Mouse (Mus musculus) urinary bladder, postnatal 14 days (tissue): Measurements from ENCODE around the gene Ganc.

ENCODE experiments used
- DNase-seq: peaks from one replicate; pipeline ENCODE4 v3.0.0; 2021; ENCODE audit warnings: low spot score

Gene Ganc

DNA sequence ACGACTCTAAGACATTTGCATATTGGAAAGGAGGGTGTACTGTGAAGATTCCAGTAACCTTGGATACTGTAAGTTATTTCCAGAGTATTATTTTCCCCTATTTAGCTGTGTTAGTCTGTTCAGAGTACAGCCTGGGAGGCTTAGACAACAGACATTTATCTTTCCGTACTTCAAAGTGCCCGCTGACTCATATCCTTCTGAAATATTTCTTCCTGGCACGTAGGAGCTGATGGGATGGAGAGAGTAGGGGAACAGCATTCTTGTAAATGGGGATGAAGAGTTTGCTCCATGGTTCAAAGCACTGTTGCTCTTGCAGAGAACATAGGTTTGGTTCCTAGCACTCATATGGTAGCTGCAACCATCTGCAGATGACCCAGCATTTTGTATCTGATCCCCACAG lies 48.9 kb downstream of the Ganc start:
- no peak for DNase-seq

- DNase-seq = no peak
These were observed 51.3 kb downstream of the Ganc start for GRCm38 (mm10) chr2:120454987-120455386.

- DNase-seq = no peak
These were observed 52.0 kb downstream of the Ganc start, which contains the start of gene Capn3 for GRCm38 (mm10) chr2:120455719-120456118. Gene Capn3 (plus strand): TSS chr2:120456019.

DNA sequence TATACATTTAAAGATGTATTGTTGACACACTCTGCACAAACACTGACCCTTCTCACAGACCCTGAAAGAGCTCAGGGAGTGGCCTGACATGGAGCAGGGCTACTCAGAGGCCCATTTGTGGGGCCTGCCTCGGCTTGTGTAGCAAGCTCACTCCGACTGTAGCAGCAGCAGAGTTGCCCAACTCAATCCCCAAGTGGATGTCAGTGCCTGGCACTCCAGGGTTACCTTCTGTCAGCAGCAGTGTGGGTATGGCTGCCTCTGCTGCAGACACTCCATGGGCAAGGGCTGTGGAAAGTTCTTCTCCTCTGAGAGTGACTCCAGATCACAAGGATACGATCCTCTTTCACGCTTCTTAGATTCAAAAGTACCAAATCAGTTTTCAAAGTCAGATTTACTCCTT lies 56.5 kb downstream of the Ganc start:
- DNase-seq = no peak

DNA sequence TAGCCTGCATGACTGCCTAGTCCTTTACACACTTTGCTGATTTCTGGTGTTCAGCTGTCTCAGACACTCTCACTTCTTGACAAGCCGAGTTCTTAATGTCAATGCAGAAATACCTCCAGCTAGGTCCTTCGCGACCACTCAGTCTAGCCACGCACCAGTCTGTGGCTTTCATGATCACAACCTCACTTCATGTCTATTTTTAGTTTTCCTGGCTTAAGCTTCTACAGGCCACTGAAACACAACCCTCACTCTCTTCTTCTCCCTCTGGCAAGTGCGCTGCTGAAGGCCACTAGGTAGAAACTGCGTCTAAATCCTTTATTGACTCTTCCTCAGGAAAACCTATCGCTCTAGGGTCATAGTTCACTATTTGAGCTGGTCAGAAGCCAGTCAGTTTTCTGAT lies 59.6 kb downstream of the Ganc start:
- DNase-seq = no peak

DNA sequence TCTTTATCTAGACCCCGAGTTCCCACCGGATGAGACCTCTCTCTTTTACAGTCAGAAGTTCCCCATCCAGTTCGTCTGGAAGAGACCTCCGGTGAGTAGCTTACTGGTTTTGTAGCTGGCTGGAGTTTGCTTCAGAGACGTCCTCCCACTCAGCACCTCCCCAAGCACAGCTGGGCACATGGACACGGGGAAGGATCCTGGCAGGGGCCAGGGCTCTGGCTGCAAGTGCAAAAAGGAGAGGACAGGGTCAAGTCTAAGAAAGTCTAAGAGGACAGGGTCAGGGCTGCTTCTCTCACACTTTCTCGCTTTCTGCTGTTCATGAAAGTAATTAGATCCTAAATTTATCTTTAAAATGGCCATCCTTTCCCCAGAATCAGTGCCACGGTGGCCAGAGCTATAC lies 60.4 kb downstream of the Ganc start:
- DNase-seq = no peak

- DNase-seq = no peak
These were observed 61.2 kb downstream of the Ganc start for GRCm38 (mm10) chr2:120464732-120465396.

DNA sequence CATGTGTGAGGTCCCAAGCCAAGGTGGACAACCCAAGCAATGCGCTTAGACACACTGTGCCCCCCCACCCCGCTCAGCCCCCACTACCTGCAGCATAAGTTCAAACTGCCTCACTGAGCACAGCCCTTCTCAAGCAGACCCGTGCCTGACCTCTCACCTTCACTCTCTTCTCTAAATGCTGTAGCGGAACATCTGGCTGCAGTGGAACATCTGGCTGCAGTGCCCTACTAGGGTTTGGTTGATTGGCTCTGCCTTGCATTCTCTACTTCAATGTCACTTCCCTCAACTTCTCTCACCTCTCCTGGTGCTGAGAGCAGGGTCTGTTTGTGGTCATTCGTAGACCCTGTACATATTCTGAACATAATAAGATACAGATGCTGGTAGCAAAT lies 61.7 kb downstream of the Ganc start:
- DNase-seq = no peak

DNA sequence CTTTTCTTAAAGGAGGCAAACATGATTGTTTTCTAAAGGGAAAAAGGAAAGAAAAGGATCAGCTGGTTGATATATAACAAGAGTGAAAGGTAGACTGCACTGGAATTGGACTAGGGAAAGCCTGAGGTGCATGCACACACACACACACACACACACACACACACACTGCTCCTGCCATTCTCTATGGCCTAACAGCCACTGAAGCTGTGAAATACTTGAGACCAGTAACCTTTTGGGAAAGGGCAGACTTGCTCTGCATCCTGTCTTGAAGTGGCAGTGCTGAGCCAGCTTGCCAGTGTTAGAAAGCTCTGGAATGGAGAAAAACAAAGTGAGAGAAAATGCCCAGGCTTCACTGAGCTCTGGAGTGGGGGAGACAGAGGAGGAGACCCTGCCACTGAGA lies 64.3 kb downstream of the Ganc start:
- no peak for DNase-seq

DNA sequence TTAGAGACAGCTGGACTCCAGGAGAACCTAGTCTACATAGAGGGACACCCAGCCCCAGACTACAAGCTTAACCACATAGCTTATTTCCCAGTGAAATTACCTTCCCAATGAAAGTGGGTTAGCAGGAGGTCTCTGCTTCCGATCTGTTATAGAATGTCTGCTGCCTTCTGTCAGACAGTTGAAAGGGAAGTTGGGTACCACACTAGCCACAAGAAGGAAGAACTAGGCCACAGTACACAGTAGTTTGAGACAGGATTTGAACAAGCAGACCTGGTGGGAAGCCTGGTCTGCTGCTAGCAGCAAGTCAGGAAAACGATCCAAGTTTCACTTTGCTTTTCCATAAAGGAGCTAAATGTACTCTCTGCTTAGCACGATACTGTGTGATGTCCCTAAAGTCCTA lies 65.5 kb downstream of the Ganc start:
- DNase-seq = no peak

DNA sequence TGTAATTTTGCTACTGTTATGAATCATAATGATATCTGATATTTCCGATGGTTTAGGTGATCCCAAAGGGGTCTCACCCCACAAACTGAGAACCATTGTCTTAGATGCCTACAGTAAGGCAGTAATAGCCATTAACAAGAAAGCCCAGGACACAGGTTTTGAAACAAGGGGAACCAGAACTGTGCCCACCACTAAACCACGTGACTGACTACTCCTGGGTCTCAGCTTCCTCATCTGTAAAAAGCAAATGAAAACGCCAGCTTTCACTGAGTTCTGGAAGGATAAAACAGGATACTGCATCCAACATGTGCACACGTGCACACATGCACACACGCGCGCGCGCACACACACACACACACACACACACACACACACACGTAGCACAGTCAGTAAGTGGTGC lies 66.0 kb downstream of the Ganc start:
- DNase-seq = no peak

DNA sequence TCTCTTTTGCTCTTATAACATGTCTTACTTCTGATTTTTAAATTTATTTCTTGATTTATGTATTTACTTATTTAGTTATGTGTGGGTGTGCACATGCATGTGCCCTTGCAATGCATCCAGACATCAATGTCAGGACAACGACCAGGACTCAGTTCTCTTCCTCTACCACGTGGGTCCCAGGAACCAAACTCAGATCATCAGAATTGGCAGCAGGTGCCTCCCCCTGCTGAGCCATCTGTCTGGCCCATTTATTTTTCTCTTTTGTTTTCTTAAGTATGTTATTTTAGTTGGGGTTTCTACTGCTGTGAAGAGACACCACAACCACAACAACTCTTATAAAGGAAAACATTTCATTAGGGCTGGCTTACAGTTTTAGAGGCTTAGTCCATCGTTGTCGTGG lies 67.2 kb downstream of the Ganc start:
- DNase-seq = no peak

DNA sequence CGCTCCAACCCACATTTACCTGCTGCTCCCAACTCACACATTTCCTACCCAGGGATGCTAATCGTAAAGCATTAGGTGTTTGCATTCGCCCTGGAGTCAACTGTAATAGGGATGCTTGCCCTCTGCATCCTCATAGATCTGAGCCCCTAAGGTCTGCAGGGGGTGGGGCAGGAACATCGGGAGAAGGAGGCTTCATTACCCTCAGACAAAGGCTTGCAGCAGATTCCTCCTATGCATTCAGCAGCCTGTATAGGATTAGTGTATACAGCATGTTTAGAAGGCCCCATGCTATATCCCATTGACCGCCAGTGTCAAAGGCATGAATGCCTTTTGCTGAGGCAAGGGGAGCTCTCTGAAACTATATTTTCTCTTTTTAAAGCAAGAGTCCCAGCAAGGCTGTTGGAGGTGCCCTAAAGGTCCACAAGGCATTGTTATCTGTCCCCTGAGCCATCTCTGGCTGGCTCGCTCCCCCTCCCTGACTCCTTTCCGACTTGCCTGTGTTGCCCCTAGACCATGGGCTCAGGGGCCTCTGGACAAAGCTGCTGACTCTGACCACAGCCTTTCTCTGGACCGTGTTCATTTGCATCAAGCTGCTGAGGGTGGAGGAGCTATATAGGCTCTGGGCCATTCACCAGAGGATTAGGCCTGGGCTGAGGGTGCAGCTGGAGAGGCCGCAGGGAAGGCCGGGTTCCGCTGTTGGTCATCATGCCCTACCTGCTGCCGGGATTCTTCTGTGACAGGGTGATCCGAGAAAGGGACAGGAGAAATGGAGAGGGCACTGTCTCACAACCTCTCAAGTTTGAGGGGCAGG lies 72.8 kb downstream of the Ganc start:
- DNase-seq = no peak

GRCm38 (mm10) chr2:120478600-120478999 lies 74.9 kb downstream of the Ganc start:
- DNase-seq = peak; percentile 77

DNA sequence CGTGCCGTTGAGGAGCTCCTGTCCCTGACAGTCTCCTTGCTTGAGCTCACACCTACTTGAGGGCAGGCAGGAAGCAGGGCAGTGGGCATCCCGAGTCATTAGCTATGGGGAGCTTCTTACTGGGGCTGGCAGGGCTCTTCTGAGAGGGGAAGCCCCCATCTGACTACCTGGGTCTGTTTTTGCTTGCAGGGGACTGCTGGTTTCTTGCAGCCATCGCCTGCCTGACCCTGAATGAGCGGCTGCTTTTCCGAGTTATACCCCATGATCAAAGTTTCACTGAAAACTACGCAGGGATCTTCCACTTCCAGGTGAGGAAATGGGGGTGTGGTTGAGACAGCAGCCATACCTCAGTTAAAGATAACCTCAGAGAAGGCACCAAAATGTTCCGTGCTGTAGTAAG lies 78.2 kb downstream of the Ganc start:
- DNase-seq = no peak

GRCm38 (mm10) chr2:120482506-120483389 lies 79.1 kb downstream of the Ganc start:
- no peak for DNase-seq

- no peak for DNase-seq
These were observed 80.5 kb downstream of the Ganc start for GRCm38 (mm10) chr2:120484241-120484640.

- DNase-seq = no peak
These were observed 89.6 kb downstream of the Ganc start for GRCm38 (mm10) chr2:120493254-120493653.

DNA sequence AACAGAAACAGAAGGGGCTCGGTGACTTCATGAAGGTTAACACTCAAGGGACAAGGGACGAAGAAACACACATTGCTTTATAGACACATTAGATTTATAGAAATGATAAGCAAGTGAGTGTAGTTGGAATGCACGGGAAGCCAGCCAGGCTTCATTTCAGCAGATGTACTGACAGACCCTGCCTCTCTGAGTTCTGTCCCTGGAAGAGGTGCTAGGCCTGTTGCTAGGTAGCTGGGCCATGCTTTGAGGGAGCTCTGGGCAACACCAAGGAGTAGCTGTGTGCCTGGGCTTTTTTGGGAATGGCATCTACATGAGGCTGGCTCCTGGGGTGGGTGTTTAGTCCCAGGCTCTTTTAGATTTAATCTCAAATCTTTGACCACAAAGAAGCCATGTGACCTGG lies 92.8 kb downstream of the Ganc start:
- no peak for DNase-seq

DNA sequence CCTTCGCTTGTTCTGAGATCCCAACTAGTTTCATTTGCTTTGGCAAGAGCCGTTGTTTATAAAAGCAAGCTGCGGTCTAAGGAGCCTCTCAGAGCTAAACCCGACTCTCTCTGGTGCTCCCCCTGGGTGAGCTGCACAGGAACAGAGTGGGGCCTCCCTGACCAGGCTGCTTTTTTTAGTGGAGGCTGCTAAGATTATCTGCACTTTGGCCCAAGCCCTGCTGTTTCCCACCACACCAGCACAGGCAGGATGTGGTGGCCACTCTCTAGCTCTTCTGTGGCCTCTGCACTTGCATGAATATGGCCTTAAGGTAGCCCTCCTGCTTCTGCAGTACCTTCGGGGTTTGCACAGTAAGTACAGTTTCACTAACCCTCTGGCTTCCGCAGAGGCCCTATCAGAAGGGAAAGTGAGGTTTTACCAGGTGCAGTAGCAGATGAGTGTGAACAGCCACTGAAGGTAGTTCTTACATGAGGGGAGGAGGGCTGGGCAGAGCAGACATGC lies 96.3 kb downstream of the Ganc start:
- no peak for DNase-seq

- no peak for DNase-seq
These were observed 97.6 kb downstream of the Ganc start for GRCm38 (mm10) chr2:120501136-120501918.
